Mouse (Mus musculus): ENCODE results near the gene Gm42906.

- no peak for TF ChIP-seq USF1 (IDR thresholded peaks at IDR 0.05; ENCODE audit: low read depth, low read length)
- no peak for TF ChIP-seq MAZ (IDR thresholded peaks at IDR 0.05; ENCODE audit: low read depth, low read length)
- TF ChIP-seq POLR2A (IDR thresholded peaks at IDR 0.05; ENCODE audit: low read depth, low read length) = no peak
- TF ChIP-seq SIN3A (IDR thresholded peaks at IDR 0.05; ENCODE audit: low read length) = no peak
- no peak for TF ChIP-seq JUND (conservative IDR thresholded peaks at IDR 0.05; ENCODE audit: low read depth, low read length)
- no peak for TF ChIP-seq ZC3H11A (IDR thresholded peaks at IDR 0.05; ENCODE audit: low read depth, low read length)
- TF ChIP-seq MAFK (IDR thresholded peaks at IDR 0.05; ENCODE audit: insufficient replicate concordance, low read length) = no peak
- no peak for TF ChIP-seq JUN (IDR thresholded peaks at IDR 0.05; ENCODE audit: insufficient read depth, low read depth, low read length)
- no peak for TF ChIP-seq NELFE (IDR thresholded peaks at IDR 0.05; ENCODE audit: low read depth, low read length)
- TF ChIP-seq E2F4 (IDR thresholded peaks at IDR 0.05; ENCODE audit: insufficient replicate concordance, low read depth, low read length) = no peak
- TF ChIP-seq CTCF (conservative IDR thresholded peaks at IDR 0.05 in 1 of 2, IDR thresholded peaks at IDR 0.05 in 1 of 2; ENCODE audit: low read depth in 2 of 2, low read length in 2 of 2) = no peak
- TF ChIP-seq NRF1 (IDR thresholded peaks at IDR 0.05; ENCODE audit: low read depth, low read length) = no peak
- no peak for TF ChIP-seq EP300 (IDR thresholded peaks at IDR 0.05; ENCODE audit: low read length)
Observed at GRCm38 (mm10) chr5:151277927-151278326, 150.0 kb downstream of the Gm42906 start.
